30 mouse cellular contexts compared by ENCODE assay signal in genomic region chrX:42124963-42125697, GRCm38 (mm10). TPM values are rescaled to one million over a fixed set of nuclear protein-coding genes. Genes with fewer than 3 reads are reported as not detected.
DNase-seq lines count a peak whose midpoint lies in the region; ATAC-seq and TF ChIP-seq lines count a peak whose summit lies in the region.
"Had no signal": no experiment of that assay in that cellular context is flagged by ENCODE, and none has a peak within 500 bp of the region (broad histone marks: within the 10 kb centered on the region; RNA-seq: fewer than 3 reads in every experiment).

No protein-coding gene starts in this region.

- H3K36me3 ChIP-seq in embryonic facial prominence, embryonic 14.5 days (ENCODE audit: control insufficient read depth, insufficient read depth, low read length), result no peaks in the 10 kb centered on the region
- no peaks in the 10 kb centered on the region for H3K36me3 ChIP-seq in embryonic facial prominence, embryonic 10.5 days (replicated peaks)
- no peaks in the 10 kb centered on the region for H3K36me3 ChIP-seq in intestine, embryonic 16.5 days (ENCODE audit: control insufficient read depth, insufficient read depth, low read length)
- no peaks in the 10 kb centered on the region for H3K36me3 ChIP-seq in small intestine, adult 2 months (ENCODE audit: control insufficient read depth, insufficient read depth, low read length)
- no peaks in the 10 kb centered on the region for H3K36me3 ChIP-seq in stomach, postnatal 0 days (ENCODE audit: control insufficient read depth, insufficient read depth, low read length)
- H3K36me3 ChIP-seq: embryonic facial prominence, embryonic 12.5 days; embryonic facial prominence, embryonic 15.5 days; forebrain, embryonic 10.5 days; forebrain, embryonic 12.5 days; G1E had no signal

- peak; percentile 7 for DNase-seq in embryonic facial prominence, embryonic 14.5 days (ENCODE audit: low spot score)
- no peak for DNase-seq in embryonic facial prominence, embryonic 10.5 days (ENCODE audit: low spot score)
- DNase-seq in stomach, postnatal 0 days (ENCODE audit: low spot score), result no peak
- no peak for DNase-seq in thymus, postnatal 14 days
- DNase-seq in lung, adult 2 months, result no peak
- no peak for DNase-seq in cerebellum, adult 9-10 months
- DNase-seq: adrenal gland, adult 8-10 months; adrenal gland, postnatal 14 days; adrenal gland, postnatal 36 days; B cell, adult 2 months; cerebellum, adult 11-12 months; cerebellum, adult 2 months; cerebellum, adult 9-11 months; cerebellum, postnatal 14 days; cerebellum, postnatal 36 days; embryo, embryonic 11 days had no signal

- no peaks in the 10 kb centered on the region for H3K27me3 ChIP-seq in embryonic facial prominence, embryonic 14.5 days (replicated peaks; ENCODE audit: control insufficient read depth, insufficient read depth, low read length)
- no peaks in the 10 kb centered on the region for H3K27me3 ChIP-seq in embryonic facial prominence, embryonic 10.5 days (replicated peaks; ENCODE audit: low read depth, poor library complexity, severe bottlenecking)
- H3K27me3 ChIP-seq in intestine, embryonic 16.5 days (replicated peaks; ENCODE audit: control insufficient read depth, insufficient read depth, low read length), result no peaks in the 10 kb centered on the region
- no peaks in the 10 kb centered on the region for H3K27me3 ChIP-seq in small intestine, adult 2 months (ENCODE audit: control insufficient read depth, insufficient read depth, low read length)
- H3K27me3 ChIP-seq in stomach, postnatal 0 days (ENCODE audit: control insufficient read depth, insufficient read depth, low read length), result no peaks in the 10 kb centered on the region
- H3K27me3 ChIP-seq: CH12.LX; embryonic facial prominence, embryonic 12.5 days; embryonic facial prominence, embryonic 15.5 days; forebrain, embryonic 12.5 days had no signal

- TF ChIP-seq CTCF in small intestine, adult 2 months (IDR thresholded peaks at IDR 0.05; ENCODE audit: extremely low read depth, insufficient read length, insufficient replicate concordance, low read depth, low read length), result no peak
- no peak for TF ChIP-seq CTCF in stomach, postnatal 0 days (IDR thresholded peaks at IDR 0.05; ENCODE audit: low read depth)
- no peak for TF ChIP-seq CTCF in lung, adult 2 months (IDR thresholded peaks at IDR 0.05; ENCODE audit: insufficient read depth, low read length)

- 66% methylated on average over 5 of the region's 5 CpGs for WGBS in embryonic facial prominence, embryonic 14.5 days
- WGBS in embryonic facial prominence, embryonic 10.5 days, result 78% methylated on average over 5 of the region's 5 CpGs
- 67% methylated on average over 5 of the region's 5 CpGs for WGBS in intestine, embryonic 16.5 days
- WGBS in small intestine, adult 2 months, result 25% methylated on average over 5 of the region's 5 CpGs
- WGBS in stomach, postnatal 0 days, result 66% methylated on average over 5 of the region's 5 CpGs
- 69% methylated on average over 5 of the region's 5 CpGs for WGBS in lung, adult 2 months

- H3K4me3 ChIP-seq in embryonic facial prominence, embryonic 14.5 days (ENCODE audit: low read depth, low read length), result no peak overlapping the region
- H3K4me3 ChIP-seq in embryonic facial prominence, embryonic 10.5 days, result no peak overlapping the region
- H3K4me3 ChIP-seq in intestine, embryonic 16.5 days (ENCODE audit: low read length), result no peak overlapping the region
- no peak overlapping the region for H3K4me3 ChIP-seq in small intestine, adult 2 months (ENCODE audit: low read depth, low read length)
- no peak overlapping the region for H3K4me3 ChIP-seq in stomach, postnatal 0 days (ENCODE audit: low read depth, low read length)
- no peak overlapping the region for H3K4me3 ChIP-seq in lung, adult 2 months (replicated peaks; ENCODE audit: extremely low read depth, low read depth, low read length)
- H3K4me3 ChIP-seq: embryonic facial prominence, embryonic 12.5 days; embryonic facial prominence, embryonic 15.5 days; erythroblast, embryonic 14.5 days; forebrain, embryonic 10.5 days; forebrain, embryonic 12.5 days had no signal

- H3K4me1 ChIP-seq in embryonic facial prominence, embryonic 14.5 days (ENCODE audit: control insufficient read depth, insufficient read depth, low read length), result no peaks in the 10 kb centered on the region
- H3K4me1 ChIP-seq in embryonic facial prominence, embryonic 10.5 days, result no peaks in the 10 kb centered on the region
- H3K4me1 ChIP-seq in intestine, embryonic 16.5 days (ENCODE audit: control insufficient read depth, insufficient read depth, low read length), result no peaks in the 10 kb centered on the region
- H3K4me1 ChIP-seq in small intestine, adult 2 months (ENCODE audit: control insufficient read depth, insufficient read depth, insufficient read length, low read length), result peaks cover 9% of the 10 kb centered on the region; the same call in 1 of the 2 replicates
- H3K4me1 ChIP-seq in stomach, postnatal 0 days (replicated peaks; ENCODE audit: control insufficient read depth, insufficient read depth), result no peaks in the 10 kb centered on the region
- H3K4me1 ChIP-seq in lung, adult 2 months (ENCODE audit: control insufficient read depth, insufficient read depth, low read length), result no peaks in the 10 kb centered on the region
- H3K4me1 ChIP-seq: embryonic facial prominence, embryonic 12.5 days; embryonic facial prominence, embryonic 15.5 days; forebrain, embryonic 10.5 days; forebrain, embryonic 12.5 days had no signal

- H3K9ac ChIP-seq in embryonic facial prominence, embryonic 14.5 days (ENCODE audit: low read depth, low read length), result no peak overlapping the region
- H3K9ac ChIP-seq in intestine, embryonic 16.5 days (ENCODE audit: low read depth, low read length), result no peak overlapping the region
- no peak overlapping the region for H3K9ac ChIP-seq in stomach, postnatal 0 days (ENCODE audit: low read length)
- H3K9ac ChIP-seq: embryonic facial prominence, embryonic 12.5 days; embryonic facial prominence, embryonic 15.5 days; forebrain, embryonic 12.5 days had no signal

- no peak for ATAC-seq in embryonic facial prominence, embryonic 14.5 days (ENCODE audit: low read depth)
- ATAC-seq in intestine, embryonic 16.5 days, result peak; percentile 95
- peak; percentile 76; the same call in 1 of the 2 replicates for ATAC-seq in stomach, postnatal 0 days (ENCODE audit: low FRiP score, low TSS enrichment)
- ATAC-seq: activated CD4-positive, CD25-positive, alpha-beta regulatory T cell, adult 4 months; CD4-positive, CD25-positive, alpha-beta regulatory T cell, adult 4 months; forebrain, embryonic 14.5 days; forebrain, embryonic 16.5 days; Patski had no signal

- no peak for TF ChIP-seq EP300 in stomach, postnatal 0 days (optimal IDR thresholded peaks at IDR 0.05)

- H3K4me2 ChIP-seq in embryonic facial prominence, embryonic 14.5 days (ENCODE audit: low read depth, low read length), result no peak overlapping the region
- H3K4me2 ChIP-seq in intestine, embryonic 16.5 days (ENCODE audit: low read depth, low read length), result no peak overlapping the region; the same call in 1 of the 2 replicates
- H3K4me2 ChIP-seq in stomach, postnatal 0 days (replicated peaks; ENCODE audit: low read depth), result no peak overlapping the region
- H3K4me2 ChIP-seq: embryonic facial prominence, embryonic 12.5 days; embryonic facial prominence, embryonic 15.5 days; forebrain, embryonic 12.5 days had no signal

- no peak for TF ChIP-seq POLR2A in small intestine, adult 2 months (IDR thresholded peaks at IDR 0.05; ENCODE audit: low read depth, low read length)
- no peak for TF ChIP-seq POLR2A in lung, adult 2 months (IDR thresholded peaks at IDR 0.05; ENCODE audit: borderline replicate concordance, extremely low read depth, low read depth, low read length)

- H3K27ac ChIP-seq in embryonic facial prominence, embryonic 14.5 days (replicated peaks; ENCODE audit: low read depth, low read length), result no peak overlapping the region
- H3K27ac ChIP-seq in embryonic facial prominence, embryonic 10.5 days (replicated peaks), result no peak overlapping the region
- peak overlapping the region; percentile 70 for H3K27ac ChIP-seq in intestine, embryonic 16.5 days (ENCODE audit: low read length)
- H3K27ac ChIP-seq in small intestine, adult 2 months (ENCODE audit: insufficient read depth, low read depth, low read length), result peak overlapping the region; percentile 91
- H3K27ac ChIP-seq in stomach, postnatal 0 days (replicated peaks), result no peak overlapping the region
- H3K27ac ChIP-seq: embryonic facial prominence, embryonic 12.5 days; embryonic facial prominence, embryonic 15.5 days; forebrain, embryonic 10.5 days; forebrain, embryonic 12.5 days had no signal

- H3K9me3 ChIP-seq in embryonic facial prominence, embryonic 14.5 days (ENCODE audit: control insufficient read depth, low read length), result no peaks in the 10 kb centered on the region
- peaks cover 11% of the 10 kb centered on the region; the same call in 1 of the 2 replicates for H3K9me3 ChIP-seq in embryonic facial prominence, embryonic 10.5 days
- H3K9me3 ChIP-seq in intestine, embryonic 16.5 days (ENCODE audit: control insufficient read depth, low read length), result no peaks in the 10 kb centered on the region
- H3K9me3 ChIP-seq in stomach, postnatal 0 days (ENCODE audit: control insufficient read depth, low read length), result no peaks in the 10 kb centered on the region
- H3K9me3 ChIP-seq: embryonic facial prominence, embryonic 12.5 days; embryonic facial prominence, embryonic 15.5 days; forebrain, embryonic 12.5 days; G1E had no signal

RNA-seq across cellular contexts. Expression of gene Stag2, which starts 24.0 kb away (rescaled TPM):
- polyA plus RNA-seq in embryonic facial prominence, embryonic 14.5 days (2014; fragmentation: Nextera tagmentation; extraction: Ambion mirVana), result 54.2 and 56.2 TPM in 2 replicates
- 43.2 and 45.5 TPM in 2 replicates for polyA plus RNA-seq in embryonic facial prominence, embryonic 10.5 days (2016; fragmentation: Nextera tagmentation; extraction: Ambion mirVana)
- 23.0 and 25.7 TPM in 2 replicates for polyA plus RNA-seq in intestine, embryonic 16.5 days (2015; fragmentation: Nextera tagmentation; extraction: Ambion mirVana)
- polyA plus RNA-seq in small intestine, adult 2 months (2012; rRNA removed), result 1.1 and 2.1 TPM in 2 replicates
- 14.3 and 14.6 TPM in 2 replicates for polyA plus RNA-seq in stomach, postnatal 0 days (2015; fragmentation: Nextera tagmentation; extraction: Ambion mirVana)
- 6.9 and 12.2 TPM in 2 replicates for polyA plus RNA-seq in lung, adult 2 months (2012; rRNA removed)

Comparison
In these comparisons a context has a peak if more than half of its experiments do, and no peak if none do; other contexts are left out.
1. H3K27ac ChIP-seq: peak in intestine, embryonic 16.5 days (single experiment) and small intestine, adult 2 months (single experiment); none in embryonic facial prominence, embryonic 14.5 days (single experiment), embryonic facial prominence, embryonic 10.5 days (single experiment) and stomach, postnatal 0 days (single experiment).